Mouse (Mus musculus): ENCODE results near the gene Edf1.
"Not testable (repeated sequence)": the region's sequence is repeated elsewhere in the genome, so short reads cannot be mapped to it uniquely, and the experiment has no call there.

- not testable (repeated sequence) for TF ChIP-seq POLR2A, CTCF (IDR thresholded peaks at IDR 0.05; ENCODE audit: extremely low read depth, insufficient read depth, low read length)
Measured at GRCm38 (mm10) chr2:25553171-25553786, 4.4 kb upstream of the Edf1 start.

Data from cortical plate, adult 2 months (tissue).